ENCODE assay signal across 23 mouse cellular contexts in the genomic region with DNA sequence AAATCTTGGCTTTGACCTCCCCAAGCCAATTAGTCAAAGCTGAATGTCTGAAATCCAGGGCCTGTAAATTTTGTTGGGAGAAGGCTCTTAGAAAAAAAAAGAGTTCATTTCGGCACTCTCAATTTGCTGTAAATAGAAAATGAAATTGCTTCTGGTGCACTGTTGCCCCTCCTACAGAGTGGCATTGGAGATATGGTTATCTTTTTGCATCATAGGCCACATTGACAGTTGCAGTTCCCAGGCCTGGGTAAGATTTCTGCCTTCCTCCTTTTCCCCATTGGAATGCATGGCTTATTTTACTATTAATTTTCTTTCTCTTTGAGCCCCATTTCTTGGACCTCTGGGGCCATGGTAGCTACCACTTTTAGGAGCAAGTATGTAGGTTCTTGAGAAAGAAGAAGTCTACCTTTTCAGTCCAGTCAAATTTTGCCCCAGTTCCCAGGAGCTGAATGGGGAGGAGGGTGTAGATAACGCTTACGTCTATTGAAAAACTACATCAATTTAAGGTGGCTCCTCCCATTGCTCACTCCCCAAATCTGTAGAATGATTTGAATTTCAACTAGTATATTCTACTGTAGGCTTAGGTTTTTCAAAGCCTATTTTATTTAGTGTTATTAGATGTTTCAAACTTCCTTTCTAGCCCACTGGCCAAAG. TPM values are rescaled to one million over a fixed set of nuclear protein-coding genes. Genes with fewer than 3 reads are reported as not detected.
DNase-seq lines count a peak whose midpoint lies in the region; ATAC-seq and TF ChIP-seq lines count a peak whose summit lies in the region.
"Had no signal": no experiment of that assay in that cellular context is flagged by ENCODE, and none has a peak within 500 bp of the region (broad histone marks: within the 10 kb centered on the region; RNA-seq: fewer than 3 reads in every experiment).

No protein-coding gene starts in this region.

- TF ChIP-seq CTCF in liver, embryonic 14.5 days (IDR thresholded peaks at IDR 0.05; ENCODE audit: low read depth), result no peak
- no peak for TF ChIP-seq CTCF in liver, postnatal 0 days (IDR thresholded peaks at IDR 0.05; ENCODE audit: low read depth)

- no peaks in the 10 kb centered on the region for H3K36me3 ChIP-seq in liver, embryonic 11.5 days (ENCODE audit: control insufficient read depth, insufficient read depth, low read length)
- H3K36me3 ChIP-seq in liver, embryonic 14.5 days (replicated peaks; ENCODE audit: control insufficient read depth, insufficient read depth, low read depth), result no peaks in the 10 kb centered on the region
- H3K36me3 ChIP-seq in liver, postnatal 0 days (replicated peaks; ENCODE audit: insufficient read depth, low read length), result no peaks in the 10 kb centered on the region
- H3K36me3 ChIP-seq: forebrain, embryonic 10.5 days; heart, embryonic 12.5 days; heart, embryonic 15.5 days; hindbrain, embryonic 10.5 days; hindbrain, embryonic 13.5 days had no signal

- no peak overlapping the region for H3K9ac ChIP-seq in liver, embryonic 11.5 days (ENCODE audit: low read depth, low read length)
- no peak overlapping the region for H3K9ac ChIP-seq in liver, embryonic 14.5 days (replicated peaks)
- H3K9ac ChIP-seq in liver, postnatal 0 days (replicated peaks), result no peak overlapping the region
- H3K9ac ChIP-seq: forebrain, embryonic 13.5 days; heart, embryonic 12.5 days; heart, embryonic 15.5 days; hindbrain, embryonic 13.5 days had no signal

- no peaks in the 10 kb centered on the region for H3K9me3 ChIP-seq in liver, embryonic 11.5 days (ENCODE audit: control insufficient read depth, low read length)
- H3K9me3 ChIP-seq in liver, embryonic 14.5 days (ENCODE audit: control insufficient read depth, low read length), result no peaks in the 10 kb centered on the region
- no peaks in the 10 kb centered on the region for H3K9me3 ChIP-seq in liver, postnatal 0 days (ENCODE audit: low read length)
- H3K9me3 ChIP-seq: forebrain, embryonic 10.5 days; forebrain, embryonic 13.5 days; heart, embryonic 12.5 days; heart, embryonic 15.5 days; hindbrain, embryonic 10.5 days; hindbrain, embryonic 13.5 days had no signal

- DNase-seq in liver, embryonic 11.5 days (ENCODE audit: low spot score), result no peak
- DNase-seq in liver, result no peak
- DNase-seq in liver, embryonic 14.5 days (ENCODE audit: low read depth in 3 of 3, low spot score in 3 of 3), result no peak
- no peak for DNase-seq in liver, postnatal 0 days
- DNase-seq in frontal cortex, postnatal 36 days (ENCODE audit: low spot score in 2 of 2), result no peak
- DNase-seq in ovary, postnatal 10 days (ENCODE audit: low spot score), result no peak
- no peak for DNase-seq in heart, adult 11 months
- no peak for DNase-seq in adrenal gland, postnatal 25 days
- DNase-seq: adrenal gland, postnatal 10 days; cerebellum, adult 18-20 months; cerebellum, adult 9-10 months; cerebellum, postnatal 14 days; gastrocnemius, adult 2 months; gastrocnemius, postnatal 14 days; heart, postnatal 36 days had no signal

- no peaks in the 10 kb centered on the region for H3K27me3 ChIP-seq in liver, embryonic 11.5 days (replicated peaks; ENCODE audit: control insufficient read depth, insufficient read depth, low read length)
- H3K27me3 ChIP-seq in liver, embryonic 14.5 days (ENCODE audit: control insufficient read depth, insufficient read depth, low read length), result no peaks in the 10 kb centered on the region
- H3K27me3 ChIP-seq in liver, postnatal 0 days (ENCODE audit: insufficient read depth, low read length), result no peaks in the 10 kb centered on the region
- H3K27me3 ChIP-seq: forebrain, embryonic 13.5 days; heart, embryonic 12.5 days; heart, embryonic 15.5 days; hindbrain, embryonic 13.5 days had no signal

- H3K4me1 ChIP-seq in liver, embryonic 11.5 days (replicated peaks; ENCODE audit: control insufficient read depth, insufficient read depth, low read length), result peaks cover 2% of the 10 kb centered on the region; the same call in 1 of the 2 replicates
- H3K4me1 ChIP-seq in liver, embryonic 14.5 days (replicated peaks; ENCODE audit: control insufficient read depth in 2 of 2, insufficient read depth in 2 of 2, low read length in 1 of 2), result peaks cover 16 to 22% of the 10 kb centered on the region in 2 experiments; a peak in 3 of 4 replicates
- no peaks in the 10 kb centered on the region for H3K4me1 ChIP-seq in liver, postnatal 0 days (ENCODE audit: insufficient read depth)
- H3K4me1 ChIP-seq: forebrain, embryonic 10.5 days; forebrain, embryonic 13.5 days; hindbrain, embryonic 10.5 days; hindbrain, embryonic 13.5 days had no signal

- WGBS in liver, embryonic 11.5 days, result 64% methylated on average over 3 of the region's 3 CpGs
- 30% methylated on average over 3 of the region's 3 CpGs for WGBS in liver, embryonic 14.5 days (ENCODE audit: insufficient replicate concordance)
- 64% methylated on average over 3 of the region's 3 CpGs for WGBS in liver, postnatal 0 days (ENCODE audit: insufficient replicate concordance)

- ATAC-seq in liver, embryonic 11.5 days (replicated peaks; ENCODE audit: low FRiP score), result peak; percentile 83
- ATAC-seq in liver, embryonic 14.5 days (ENCODE audit: insufficient read depth), result peak; percentile 77
- 0 out of 2 replicates have a peak, but pooled peaks have one; percentile 47 for ATAC-seq in liver, postnatal 0 days
- ATAC-seq: forebrain, embryonic 13.5 days; forebrain, embryonic 16.5 days; hindbrain, postnatal 0 days had no signal

- no peak overlapping the region for H3K4me3 ChIP-seq in liver, embryonic 11.5 days (ENCODE audit: low read depth, low read length)
- H3K4me3 ChIP-seq in liver, embryonic 14.5 days (ENCODE audit: insufficient read depth in 1 of 2, low read depth in 2 of 2, low read length in 2 of 2), result no peak overlapping the region
- no peak overlapping the region for H3K4me3 ChIP-seq in liver, postnatal 0 days (ENCODE audit: low read depth, low read length)
- H3K4me3 ChIP-seq: forebrain, embryonic 10.5 days; forebrain, embryonic 13.5 days; gastrocnemius, adult 2 months; heart, embryonic 12.5 days; heart, embryonic 15.5 days; hindbrain, embryonic 10.5 days; hindbrain, embryonic 13.5 days had no signal

- TF ChIP-seq EP300 in liver, embryonic 14.5 days (IDR thresholded peaks at IDR 0.05; ENCODE audit: low read depth), result peak; percentile 76
- peak; percentile 72 for TF ChIP-seq EP300 in liver, postnatal 0 days (IDR thresholded peaks at IDR 0.05; ENCODE audit: low read depth)

- peak overlapping the region; percentile 45; the same call in 1 of the 2 replicates for H3K4me2 ChIP-seq in liver, embryonic 11.5 days
- peak overlapping the region; percentile 37 for H3K4me2 ChIP-seq in liver, embryonic 14.5 days (ENCODE audit: low read depth)
- H3K4me2 ChIP-seq in liver, postnatal 0 days (ENCODE audit: low read depth, low read length), result no peak overlapping the region
- H3K4me2 ChIP-seq: forebrain, embryonic 13.5 days; heart, embryonic 12.5 days; heart, embryonic 15.5 days; hindbrain, embryonic 13.5 days had no signal

- H3K27ac ChIP-seq in liver, embryonic 11.5 days (ENCODE audit: low read depth, low read length), result no peak overlapping the region
- H3K27ac ChIP-seq in liver, embryonic 14.5 days, result no peak overlapping the region
- no peak overlapping the region for H3K27ac ChIP-seq in liver, postnatal 0 days (ENCODE audit: low read depth)
- H3K27ac ChIP-seq: forebrain, embryonic 10.5 days; forebrain, embryonic 13.5 days; gastrocnemius, adult 2 months; heart, embryonic 15.5 days; hindbrain, embryonic 10.5 days; hindbrain, embryonic 13.5 days; hindbrain, postnatal 0 days had no signal

RNA-seq across cellular contexts. Expression of a gene that starts 35.4 kb away (rescaled TPM):
- 171 and 175 TPM in 2 replicates for polyA plus RNA-seq in liver, embryonic 11.5 days (2014; fragmentation: Nextera tagmentation; extraction: Ambion mirVana)
- polyA plus RNA-seq in liver, embryonic 14.5 days (2012; rRNA removed), result 71.4 and 99.5 TPM in 2 replicates
- 78.8 and 84.7 TPM in 2 replicates for polyA plus RNA-seq in liver, embryonic 14.5 days (2014; fragmentation: Nextera tagmentation; extraction: Ambion mirVana)
- 380 and 450 TPM in 2 replicates for polyA plus RNA-seq in liver, postnatal 0 days (2015; fragmentation: Nextera tagmentation; extraction: Ambion mirVana)
- 26.8 and 42.6 TPM in 2 replicates for total RNA-seq in adrenal gland, postnatal 25 days (2021)
